In the genomic region with DNA sequence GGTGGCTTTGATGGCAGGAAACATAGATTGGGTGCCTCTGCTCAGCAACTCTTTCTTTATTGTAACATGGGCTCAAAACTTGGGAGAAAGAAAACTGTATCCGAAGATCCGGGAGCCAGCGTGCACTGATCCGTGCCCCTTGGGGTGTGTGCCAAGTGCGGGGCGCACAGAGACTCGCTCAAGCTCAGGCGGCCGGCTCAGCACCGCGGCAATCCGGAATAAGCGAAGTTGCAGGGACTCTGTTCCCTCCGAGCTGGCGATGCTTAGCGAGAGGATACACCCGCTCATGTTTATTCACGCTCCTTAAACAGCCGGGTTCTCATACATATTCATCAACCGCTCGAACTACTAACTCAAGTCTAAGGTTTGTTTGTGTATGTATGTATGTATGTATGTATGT, we compare ENCODE assay signal across 9 mouse cellular contexts. TPM values are rescaled to one million over a fixed set of nuclear protein-coding genes. Genes with fewer than 3 reads are reported as not detected.
DNase-seq lines count a peak whose midpoint lies in the region; ATAC-seq and TF ChIP-seq lines count a peak whose summit lies in the region.
"Had no signal": no experiment of that assay in that cellular context is flagged by ENCODE, and none has a peak within 500 bp of the region (broad histone marks: within the 10 kb centered on the region; RNA-seq: fewer than 3 reads in every experiment).

No protein-coding gene starts in this region.

- no peak for TF ChIP-seq EP300 in lung, postnatal 0 days (IDR thresholded peaks at IDR 0.05)

- TF ChIP-seq CTCF in lung, postnatal 0 days (IDR thresholded peaks at IDR 0.05), result no peak

- no peak for ATAC-seq in lung, postnatal 0 days
- ATAC-seq in activated CD4-positive, CD25-positive, alpha-beta regulatory T cell, adult 4 months, result no peak

- no peaks in the 10 kb centered on the region for H3K9me3 ChIP-seq in lung, postnatal 0 days (ENCODE audit: low read length)
- no peaks in the 10 kb centered on the region; the same call in 1 of the 2 replicates for H3K9me3 ChIP-seq in forebrain, embryonic 10.5 days

- H3K27ac ChIP-seq in lung, postnatal 0 days (ENCODE audit: low read length), result no peak overlapping the region
- H3K27ac ChIP-seq in forebrain, embryonic 10.5 days, result peak overlapping the region; percentile 78

- no peaks in the 10 kb centered on the region for H3K36me3 ChIP-seq in lung, postnatal 0 days (ENCODE audit: insufficient read depth, low read length)
- no peaks in the 10 kb centered on the region for H3K36me3 ChIP-seq in forebrain, embryonic 10.5 days (replicated peaks)

- WGBS in lung, postnatal 0 days, result 2% methylated on average over 21 of the region's 21 CpGs
- WGBS in forebrain, embryonic 10.5 days, result under 1% methylated on average over 21 of the region's 21 CpGs

- DNase-seq in lung, postnatal 0 days (ENCODE audit: low spot score), result no peak
- DNase-seq in lung, postnatal 36 days, result no peak
- peak; percentile 61 for DNase-seq in forebrain, embryonic 10.5 days (ENCODE audit: extremely low spot score, low spot score)
- peak; percentile 35 to 67 for DNase-seq in kidney, postnatal 25 days
- peak; percentile 43 for DNase-seq in retina, postnatal 1 day
- DNase-seq in layer of hippocampus, adult 11-12 months (ENCODE audit: low spot score), result no peak
- no peak for DNase-seq in left cerebral cortex, postnatal 36 days (ENCODE audit: low spot score in 2 of 2)

- H3K9ac ChIP-seq in lung, postnatal 0 days (replicated peaks; ENCODE audit: low read depth), result no peak overlapping the region

- peaks cover 76% of the 10 kb centered on the region for H3K27me3 ChIP-seq in lung, postnatal 0 days (replicated peaks; ENCODE audit: insufficient read depth, low read length)
- H3K27me3 ChIP-seq in forebrain, embryonic 10.5 days (ENCODE audit: poor library complexity, severe bottlenecking), result peaks cover 100% of the 10 kb centered on the region

- intact Hi-C loops in left cerebral cortex, postnatal 36 days (cut with DNase I), result no loop called here

- 0 out of 2 replicates have a peak overlapping the region, but pooled peaks have one; percentile 8 for H3K4me3 ChIP-seq in lung, postnatal 0 days (ENCODE audit: low read depth, low read length)
- peak overlapping the region; percentile 45 for H3K4me3 ChIP-seq in forebrain, embryonic 10.5 days

- no peak overlapping the region for H3K4me2 ChIP-seq in lung, postnatal 0 days (replicated peaks; ENCODE audit: low read depth, low read length)

- no peaks in the 10 kb centered on the region for H3K4me1 ChIP-seq in lung, postnatal 0 days (ENCODE audit: insufficient read depth, low read depth, low read length)
- H3K4me1 ChIP-seq in forebrain, embryonic 10.5 days, result peaks cover 70% of the 10 kb centered on the region

RNA-seq across cellular contexts. Expression of a gene that starts 10.9 kb away (rescaled TPM):
- 0.11 and 0.14 TPM in 2 replicates for polyA plus RNA-seq in lung, postnatal 0 days (2015; fragmentation: Nextera tagmentation; extraction: Ambion mirVana)
- 7.9 and 8.7 TPM in 2 replicates for polyA plus RNA-seq in forebrain, embryonic 10.5 days (2016; fragmentation: Nextera tagmentation; extraction: Ambion mirVana)
- not detected for polyA plus RNA-seq in activated CD4-positive, CD25-positive, alpha-beta regulatory T cell, adult 4 months (2017; shearing (Covaris generic))
- 10 to 100 TPM in 1 of 2 experiments, 1 to 10 TPM in 1; 7.9 to 11.2 TPM for total RNA-seq in left cerebral cortex, postnatal 36 days (2021)

RNA-seq across cellular contexts. Expression of a gene that starts 40.8 kb away (rescaled TPM):
- not detected in 2 replicates for polyA plus RNA-seq in lung, postnatal 0 days (2015; fragmentation: Nextera tagmentation; extraction: Ambion mirVana)
- not detected in 2 replicates for polyA plus RNA-seq in forebrain, embryonic 10.5 days (2016; fragmentation: Nextera tagmentation; extraction: Ambion mirVana)
- polyA plus RNA-seq in activated CD4-positive, CD25-positive, alpha-beta regulatory T cell, adult 4 months (2017; shearing (Covaris generic)), result not detected
- not detected for total RNA-seq in left cerebral cortex, postnatal 36 days (2021)
- polyA plus RNA-seq: large intestine, adult 2 months had no signal

Comparison
In these comparisons a context has a peak if more than half of its experiments do, and no peak if none do; other contexts are left out.
1. DNase-seq: peak in forebrain, embryonic 10.5 days (single experiment), kidney, postnatal 25 days (2 of 2) and retina, postnatal 1 day (single experiment); none in lung, postnatal 0 days (single experiment), lung, postnatal 36 days (single experiment), layer of hippocampus, adult 11-12 months (single experiment) and left cerebral cortex, postnatal 36 days (0 of 2).